Mouse (Mus musculus): Measurements from ENCODE around the gene Kcnab3.

GRCm38 (mm10) chr11:69331152-69331551 is 5.1 kb downstream of the Kcnab3 start:
- TF ChIP-seq CTCF (IDR thresholded peaks at IDR 0.05) (no peak), EP300 (IDR thresholded peaks at IDR 0.05) (no peak)
